In genomic region chr17:74338937-74339804, GRCm38 (mm10) we compare ENCODE assay signal across 8 mouse cellular contexts. TPM values are rescaled to one million over a fixed set of nuclear protein-coding genes. Genes with fewer than 3 reads are reported as not detected.
DNase-seq lines count a peak whose midpoint lies in the region; ATAC-seq and TF ChIP-seq lines count a peak whose summit lies in the region.

TSS of gene Spast (plus strand) at chr17:74338987.

- peak; percentile 68; the same call in 1 of the 2 replicates for TF ChIP-seq POLR2A in small intestine, adult 2 months (IDR thresholded peaks at IDR 0.05; ENCODE audit: low read depth, low read length)

- under 1% methylated on average over 90 of the region's 90 CpGs for WGBS in embryonic facial prominence, embryonic 10.5 days
- WGBS in intestine, postnatal 0 days = under 1% methylated on average over 62 of the region's 90 CpGs
- under 1% methylated on average over 65 of the region's 90 CpGs for WGBS in limb, embryonic 13.5 days
- under 1% methylated on average over 85 of the region's 90 CpGs for WGBS in midbrain, embryonic 14.5 days
- WGBS in small intestine, adult 2 months = under 1% methylated on average over 74 of the region's 90 CpGs

- peak; percentile 57 for DNase-seq in embryo, embryonic 10 days (ENCODE audit: low spot score)
- no peak for DNase-seq in embryo, embryonic 9.5 days (ENCODE audit: extremely low spot score)
- no peak for DNase-seq in embryonic facial prominence, embryonic 10.5 days (ENCODE audit: low spot score)
- DNase-seq in midbrain, embryonic 14.5 days = no peak

- peak within 1 kb of the TSS; percentile 91 for H3K4me2 ChIP-seq in intestine, postnatal 0 days (replicated peaks; ENCODE audit: low read depth)
- H3K4me2 ChIP-seq in limb, embryonic 13.5 days (replicated peaks) = peak within 1 kb of the TSS; percentile 79
- peak within 1 kb of the TSS; percentile 60 for H3K4me2 ChIP-seq in midbrain, embryonic 14.5 days (ENCODE audit: low read length)

- peaks cover 35% of the 10 kb centered on the region for H3K4me1 ChIP-seq in embryonic facial prominence, embryonic 10.5 days
- peaks cover 5% of the 10 kb centered on the region; the same call in 1 of the 2 replicates for H3K4me1 ChIP-seq in intestine, postnatal 0 days (replicated peaks; ENCODE audit: control insufficient read depth, insufficient read depth, low read length)
- H3K4me1 ChIP-seq in limb, embryonic 13.5 days = peaks cover 32% of the 10 kb centered on the region
- peaks cover 32% of the 10 kb centered on the region for H3K4me1 ChIP-seq in midbrain, embryonic 14.5 days (ENCODE audit: control insufficient read depth, insufficient read depth, low read length)
- H3K4me1 ChIP-seq in small intestine, adult 2 months (ENCODE audit: control insufficient read depth, insufficient read depth, insufficient read length, low read length) = peaks cover 6% of the 10 kb centered on the region; the same call in 1 of the 2 replicates

- no peaks in the 10 kb centered on the region for H3K27me3 ChIP-seq in embryonic facial prominence, embryonic 10.5 days (replicated peaks; ENCODE audit: low read depth, poor library complexity, severe bottlenecking)
- H3K27me3 ChIP-seq in intestine, postnatal 0 days (replicated peaks; ENCODE audit: control insufficient read depth, insufficient read depth, low read length) = no peaks in the 10 kb centered on the region
- H3K27me3 ChIP-seq in limb, embryonic 13.5 days = no peaks in the 10 kb centered on the region
- no peaks in the 10 kb centered on the region for H3K27me3 ChIP-seq in midbrain, embryonic 14.5 days (ENCODE audit: control insufficient read depth, insufficient read depth, low read length)
- H3K27me3 ChIP-seq in small intestine, adult 2 months (ENCODE audit: control insufficient read depth, insufficient read depth, low read length) = no peaks in the 10 kb centered on the region

- H3K9me3 ChIP-seq in embryonic facial prominence, embryonic 10.5 days = no peaks in the 10 kb centered on the region
- no peaks in the 10 kb centered on the region for H3K9me3 ChIP-seq in intestine, postnatal 0 days (ENCODE audit: control insufficient read depth)
- 0 out of 2 replicates have a peak, but pooled peaks cover 3% of the 10 kb centered on the region for H3K9me3 ChIP-seq in limb, embryonic 13.5 days
- no peaks in the 10 kb centered on the region for H3K9me3 ChIP-seq in midbrain, embryonic 14.5 days (ENCODE audit: control insufficient read depth, low read length)

- ATAC-seq in granulocyte monocyte progenitor cell, adult 5-6 weeks (replicated peaks; ENCODE audit: poor library complexity, severe bottlenecking) = peak; percentile 61
- ATAC-seq in intestine, postnatal 0 days = peak; percentile 89
- peak; percentile 84 for ATAC-seq in limb, embryonic 13.5 days (ENCODE audit: low FRiP score, low read depth)
- ATAC-seq in midbrain, embryonic 14.5 days (ENCODE audit: low FRiP score, low TSS enrichment) = peak; percentile 77

- peaks cover 18% of the 10 kb centered on the region for H3K36me3 ChIP-seq in embryonic facial prominence, embryonic 10.5 days (replicated peaks)
- no peaks in the 10 kb centered on the region for H3K36me3 ChIP-seq in intestine, postnatal 0 days (ENCODE audit: control insufficient read depth, insufficient read depth)
- H3K36me3 ChIP-seq in limb, embryonic 13.5 days = peaks cover 12% of the 10 kb centered on the region
- 0 out of 2 replicates have a peak, but pooled peaks cover 4% of the 10 kb centered on the region for H3K36me3 ChIP-seq in midbrain, embryonic 14.5 days (ENCODE audit: control insufficient read depth, insufficient read depth, low read length)
- H3K36me3 ChIP-seq in small intestine, adult 2 months (ENCODE audit: control insufficient read depth, insufficient read depth, low read length) = no peaks in the 10 kb centered on the region

- peak within 1 kb of the TSS; percentile 96 for H3K9ac ChIP-seq in intestine, postnatal 0 days (ENCODE audit: low read depth, low read length)
- H3K9ac ChIP-seq in limb, embryonic 13.5 days = peak within 1 kb of the TSS; percentile 98
- peak within 1 kb of the TSS; percentile 97 for H3K9ac ChIP-seq in midbrain, embryonic 14.5 days (replicated peaks; ENCODE audit: low read length)

- H3K4me3 ChIP-seq in embryonic facial prominence, embryonic 10.5 days = peak within 1 kb of the TSS; percentile 98
- H3K4me3 ChIP-seq in intestine, postnatal 0 days (ENCODE audit: low read depth, low read length) = peak within 1 kb of the TSS; percentile 93
- peak within 1 kb of the TSS; percentile 96 for H3K4me3 ChIP-seq in limb, embryonic 13.5 days
- H3K4me3 ChIP-seq in midbrain, embryonic 14.5 days (replicated peaks; ENCODE audit: low read depth, low read length) = peak within 1 kb of the TSS; percentile 99
- peak within 1 kb of the TSS; percentile 91 for H3K4me3 ChIP-seq in small intestine, adult 2 months (ENCODE audit: low read depth, low read length)

- peak within 1 kb of the TSS; percentile 97 for H3K27ac ChIP-seq in embryonic facial prominence, embryonic 10.5 days (replicated peaks)
- H3K27ac ChIP-seq in intestine, postnatal 0 days (ENCODE audit: low read depth, low read length) = peak within 1 kb of the TSS; percentile 98
- peak within 1 kb of the TSS; percentile 95 for H3K27ac ChIP-seq in limb, embryonic 13.5 days
- peak within 1 kb of the TSS; percentile 98 for H3K27ac ChIP-seq in midbrain, embryonic 14.5 days (replicated peaks; ENCODE audit: low read depth, low read length)
- peak within 1 kb of the TSS; percentile 80 for H3K27ac ChIP-seq in small intestine, adult 2 months (ENCODE audit: insufficient read depth, low read depth, low read length)

- TF ChIP-seq CTCF in intestine, postnatal 0 days (IDR thresholded peaks at IDR 0.05; ENCODE audit: low read depth) = no peak; the same call in 1 of the 2 replicates
- TF ChIP-seq CTCF in small intestine, adult 2 months (IDR thresholded peaks at IDR 0.05; ENCODE audit: extremely low read depth, insufficient read length, insufficient replicate concordance, low read depth, low read length) = no peak

RNA-seq across cellular contexts. Expression of gene Spast, which starts in this region (rescaled TPM):
- 17.0 and 18.0 TPM in 2 replicates for polyA plus RNA-seq in embryonic facial prominence, embryonic 10.5 days (2016; fragmentation: Nextera tagmentation; extraction: Ambion mirVana)
- total RNA-seq in granulocyte monocyte progenitor cell, adult 5-6 weeks (2014; fragmentation: Nextera tagmentation) = 27.3 and 28.8 TPM in 2 replicates
- 54.7 and 70.0 TPM in 2 replicates for total RNA-seq in granulocyte monocyte progenitor cell, adult 5-6 weeks (2017)
- 10.5 and 12.1 TPM in 2 replicates for polyA plus RNA-seq in intestine, postnatal 0 days (2015; fragmentation: Nextera tagmentation; extraction: Ambion mirVana)
- 17.4 and 17.7 TPM in 2 replicates for polyA plus RNA-seq in limb, embryonic 13.5 days (2015; fragmentation: Nextera tagmentation; extraction: Ambion mirVana)
- 52.3 and 58.9 TPM in 2 replicates for polyA plus RNA-seq in midbrain, embryonic 14.5 days (2014; fragmentation: Nextera tagmentation; extraction: Ambion mirVana)
- 3.6 and 7.0 TPM in 2 replicates for polyA plus RNA-seq in small intestine, adult 2 months (2012; rRNA removed)
